Mouse (Mus musculus): ENCODE results near the gene Gm28230.

DNA sequence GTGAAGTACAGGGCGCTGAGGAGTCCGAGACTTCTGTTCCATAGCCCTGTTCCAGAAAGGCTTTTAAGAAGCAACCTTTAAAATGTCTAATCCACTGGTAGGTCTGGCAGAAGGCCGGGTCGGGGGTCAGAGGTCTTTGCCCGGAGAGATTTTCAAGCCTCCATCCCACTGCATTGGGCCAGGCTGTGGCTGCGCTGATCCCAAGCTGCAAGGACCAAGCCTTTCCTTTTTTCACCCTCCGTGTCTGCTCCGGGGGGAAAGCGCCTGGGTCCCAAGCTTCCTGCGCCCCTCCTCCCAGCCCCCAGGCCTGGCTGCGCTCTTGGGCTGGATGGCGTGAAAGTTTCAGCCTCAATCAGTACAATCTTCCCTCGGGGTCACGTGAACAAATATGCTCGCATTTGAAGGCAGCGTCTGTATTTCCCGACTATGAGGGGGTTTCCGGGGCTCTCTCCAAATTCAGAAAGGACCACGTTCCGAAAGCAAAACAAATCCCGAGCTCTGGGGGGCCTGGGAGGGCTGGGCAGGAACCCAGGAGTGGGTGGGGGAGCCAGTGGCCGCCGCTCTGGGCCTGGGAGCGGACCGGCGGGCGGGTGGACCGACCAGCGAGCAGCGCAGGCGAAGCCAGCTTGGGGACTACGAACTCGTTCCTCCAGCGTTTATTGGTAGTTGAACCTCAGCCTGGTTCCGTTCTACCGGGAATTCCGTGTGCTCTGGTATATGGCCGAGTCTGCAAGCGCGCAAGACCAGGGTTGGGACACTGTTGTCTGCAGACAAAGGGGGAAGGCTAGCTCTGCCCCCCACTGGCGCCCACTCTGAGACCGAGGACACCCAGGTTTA is 9.5 kb downstream of the Gm28230 start:
- TF ChIP-seq POLR2A (IDR thresholded peaks at IDR 0.05; ENCODE audit: low read depth, low read length) (no peak), CTCF (IDR thresholded peaks at IDR 0.05; ENCODE audit: extremely low read depth, insufficient read length, insufficient replicate concordance, low read depth, low read length) (no peak)
